Mouse (Mus musculus) forebrain, postnatal 0 days (tissue): ENCODE results near the gene Prrg4. TPM values are rescaled to one million over a fixed set of nuclear protein-coding genes. Genes with fewer than 3 reads are reported as not detected.
"Not testable (repeated sequence)": the region's sequence is repeated elsewhere in the genome, so short reads cannot be mapped to it uniquely, and the experiment has no call there.

Experiments used
- ATAC-seq: fragments of 200-750 bp; cut with Nextera tagmentation; 2 replicates; pipeline ENCODE4 v1.8.0; 2017; ENCODE audit warnings: mild to moderate bottlenecking, moderate library complexity
- DNase-seq: peaks from one replicate; pipeline ENCODE4 v3.0.0-alpha.2; 2015
- H3K27ac ChIP-seq: fragments of 300-500 bp; sonication (generic); 2 replicates; pipeline ENCODE4 v1.5.1; 2014; ENCODE audit warnings: low read depth, mild to moderate bottlenecking, antibody characterized with exemption, low read length, moderate library complexity, mixed read lengths
- H3K27me3 ChIP-seq: fragments of 300-500 bp; sonication (generic); 2 replicates; pipeline ENCODE4 v1.6.1; 2014; ENCODE audit warnings: mild to moderate bottlenecking, low read length, mixed read lengths; ENCODE audit not compliant: insufficient read depth
- H3K36me3 ChIP-seq: fragments of 300-500 bp; sonication (generic); 2 replicates; pipeline ENCODE4 v1.6.1; 2014; ENCODE audit warnings: mild to moderate bottlenecking, moderate library complexity; ENCODE audit not compliant: insufficient read depth
- H3K4me1 ChIP-seq: fragments of 300-500 bp; sonication (generic); 2 replicates; pipeline ENCODE4 v1.6.1; 2014; ENCODE audit warnings: antibody characterized with exemption; ENCODE audit not compliant: insufficient read depth
- H3K4me2 ChIP-seq: fragments of 300-500 bp; sonication (generic); 2 replicates; pipeline ENCODE4 v1.6.1; 2014; ENCODE audit warnings: low read depth, mild to moderate bottlenecking, moderate library complexity
- H3K4me3 ChIP-seq: fragments of 300-500 bp; sonication (generic); 2 replicates; pipeline ENCODE4 v1.5.1; 2014; ENCODE audit warnings: low read depth, low read length, mixed read lengths
- H3K9ac ChIP-seq: fragments of 300-500 bp; sonication (generic); 2 replicates; pipeline ENCODE4 v1.6.1; 2014; ENCODE audit warnings: mild to moderate bottlenecking
- H3K9me3 ChIP-seq: fragments of 300-500 bp; sonication (generic); 2 replicates; pipeline ENCODE4 v1.6.1; 2016; ENCODE audit warnings: low read length
- CTCF ChIP-seq: sonication (generic); IDR thresholded peaks from 2 replicates; pipeline ENCODE4 v1.5.1; 2016; ENCODE audit warnings: antibody characterized with exemption, control low read depth, low read depth
- WGBS: fragments of 180-500 bp; shearing (Covaris S2); extraction: QIAGEN DNeasy Blood & Tissue Kit; methylation state at CpG from one replicate; pipeline ENCODE4 v1.1.7; 2014; 5-methylcytosine and 5-hydroxymethylcytosine counted together
- polyA plus RNA-seq: library from polyadenylated mRNA; unstranded; fragments of >200 nt; fragmentation: Nextera tagmentation; extraction: Ambion mirVana; gene quantifications from 2 replicates; pipeline ENCODE4 v1.2.1, GENCODE M21; 2015
- total RNA-seq: library from RNA; depleted of rRNA; stranded (reverse); fragments of >200 nt; gene quantifications from 2 replicates; pipeline ENCODE4 v1.2.3, GENCODE M21; 2014

Prrg4 gene
- total and polyA plus RNA-seq, 2 experiments from 2014 or later = 1.1 to 1.2 TPM

- Histone ChIP-seq H3K4me1 (no peaks in the 10 kb centered on the region), H3K4me3 (no peak overlapping the region), H3K9ac (no peak overlapping the region), H3K27me3 (no peaks in the 10 kb centered on the region), H3K9me3 (no peaks in the 10 kb centered on the region), H3K36me3 (no peaks in the 10 kb centered on the region; the same call in 1 of the 2 replicates), H3K4me2 (no peak overlapping the region), H3K27ac (no peak overlapping the region)
- no peak for TF ChIP-seq CTCF
- ATAC-seq (no peak), DNase-seq (no peak)
- WGBS = 86% methylated on average over 7 of the region's 7 CpGs
Measured at GRCm38 (mm10) chr2:104841736-104842135, 7.9 kb downstream of the Prrg4 start.

- H3K27ac ChIP-seq = no peak overlapping the region
- no peaks in the 10 kb centered on the region for H3K9me3 ChIP-seq
- no peaks in the 10 kb centered on the region; the same call in 1 of the 2 replicates for H3K36me3 ChIP-seq
- no peak overlapping the region for H3K4me3 ChIP-seq
- DNase-seq = no peak
- TF ChIP-seq CTCF = no peak
- H3K27me3 ChIP-seq = no peaks in the 10 kb centered on the region
- H3K4me1 ChIP-seq = no peaks in the 10 kb centered on the region
- no peak overlapping the region for H3K4me2 ChIP-seq
- no peak for ATAC-seq
- H3K9ac ChIP-seq = no peak overlapping the region
Measured at GRCm38 (mm10) chr2:104840974-104841373, 8.7 kb downstream of the Prrg4 start.

- Histone ChIP-seq H3K27ac (no peak overlapping the region), H3K27me3 (no peaks in the 10 kb centered on the region), H3K4me3 (no peak overlapping the region), H3K4me1 (no peaks in the 10 kb centered on the region), H3K36me3 (no peaks in the 10 kb centered on the region), H3K9me3 (no peaks in the 10 kb centered on the region), H3K9ac (no peak overlapping the region), H3K4me2 (no peak overlapping the region)
- DNase-seq (no peak), ATAC-seq (no peak)
- 86% methylated on average over 2 of the region's 2 CpGs for WGBS
- TF ChIP-seq CTCF = no peak
Measured at GRCm38 (mm10) chr2:104832486-104832885, 17.2 kb downstream of the Prrg4 start.

- H3K9me3 ChIP-seq = no peaks in the 10 kb centered on the region
- no peak overlapping the region for H3K9ac ChIP-seq
- WGBS = 91% methylated on average over 4 of the region's 4 CpGs
- H3K27me3 ChIP-seq = no peaks in the 10 kb centered on the region
- no peaks in the 10 kb centered on the region for H3K4me1 ChIP-seq
- H3K4me3 ChIP-seq = no peak overlapping the region
- no peak overlapping the region for H3K27ac ChIP-seq
- H3K4me2 ChIP-seq = no peak overlapping the region
- no peak for TF ChIP-seq CTCF
- H3K36me3 ChIP-seq = no peaks in the 10 kb centered on the region
- no peak for ATAC-seq
- DNase-seq = no peak
Measured at GRCm38 (mm10) chr2:104826191-104826590, 23.5 kb downstream of the Prrg4 start.

GRCm38 (mm10) chr2:104818763-104819162 is 30.9 kb downstream of the Prrg4 start:
- not testable (repeated sequence) for H3K4me3 ChIP-seq, H3K27me3 ChIP-seq, H3K4me1 ChIP-seq, H3K9me3 ChIP-seq, H3K27ac ChIP-seq, DNase-seq, H3K9ac ChIP-seq, H3K4me2 ChIP-seq, H3K36me3 ChIP-seq, ATAC-seq
- WGBS = 96% methylated on average over 3 of the region's 3 CpGs

- Histone ChIP-seq H3K9ac (peak overlapping the region; percentile 95), H3K9me3 (no peaks in the 10 kb centered on the region), H3K4me2 (peak overlapping the region; percentile 78), H3K27ac (no peak overlapping the region), H3K36me3 (no peaks in the 10 kb centered on the region), H3K4me1 (peaks cover 10% of the 10 kb centered on the region), H3K4me3 (peak overlapping the region; percentile 96), H3K27me3 (no peaks in the 10 kb centered on the region)
- no peak for TF ChIP-seq CTCF
- ATAC-seq = no peak
- 1% methylated on average over 15 of the region's 15 CpGs for WGBS
- DNase-seq = peak; percentile 10
Measured at GRCm38 (mm10) chr2:104817555-104818330, 31.9 kb downstream of the Prrg4 start.

GRCm38 (mm10) chr2:104816866-104817439 is 32.7 kb downstream of the Prrg4 start:
- Histone ChIP-seq H3K9me3 (no peaks in the 10 kb centered on the region), H3K27ac (peak overlapping the region; percentile 91), H3K36me3 (no peaks in the 10 kb centered on the region), H3K4me3 (peak overlapping the region; percentile 96), H3K4me2 (peak overlapping the region; percentile 78), H3K9ac (peak overlapping the region; percentile 95), H3K4me1 (peaks cover 10% of the 10 kb centered on the region), H3K27me3 (no peaks in the 10 kb centered on the region)
- peak; percentile 78 for TF ChIP-seq CTCF
- WGBS = under 1% methylated on average over 24 of the region's 51 CpGs
- peak; percentile 93 for DNase-seq
- ATAC-seq = peak; percentile 94
